Mouse (Mus musculus) T-helper 1 cell (primary cell): ENCODE results near the gene Ntm.

Experiments used
- in situ Hi-C: fragments of 300-600 bp; cut with MboI, MseI; formaldehyde crosslinking; loops from one replicate; pipeline ENCODE4 v1.15.1; 2025; ENCODE audit warnings: high pct_unique_total_duplicates

Ntm gene

DNA sequence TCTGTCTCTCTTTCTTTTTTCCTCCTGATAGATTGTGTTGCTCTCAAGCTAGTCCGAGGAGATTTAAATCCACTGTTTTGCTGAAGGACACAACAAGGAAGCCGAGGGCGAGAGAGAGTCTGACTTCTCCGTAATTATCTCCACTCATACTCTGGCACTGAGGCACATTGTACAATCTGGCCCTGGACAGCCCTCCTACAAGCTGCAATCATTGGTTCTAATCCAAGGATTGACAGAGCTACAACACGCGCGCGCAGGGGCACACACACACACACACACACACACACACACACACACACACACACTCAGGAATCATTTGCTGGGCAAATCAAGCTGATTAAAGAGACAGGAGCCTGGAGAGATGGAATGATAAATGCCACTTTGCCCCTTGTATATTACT, at the start of gene Ntm:
TSS of gene Ntm (minus strand) at position 164 of the 400 bp plus-strand sequence.
- in situ Hi-C loops, result no loop called here

DNA sequence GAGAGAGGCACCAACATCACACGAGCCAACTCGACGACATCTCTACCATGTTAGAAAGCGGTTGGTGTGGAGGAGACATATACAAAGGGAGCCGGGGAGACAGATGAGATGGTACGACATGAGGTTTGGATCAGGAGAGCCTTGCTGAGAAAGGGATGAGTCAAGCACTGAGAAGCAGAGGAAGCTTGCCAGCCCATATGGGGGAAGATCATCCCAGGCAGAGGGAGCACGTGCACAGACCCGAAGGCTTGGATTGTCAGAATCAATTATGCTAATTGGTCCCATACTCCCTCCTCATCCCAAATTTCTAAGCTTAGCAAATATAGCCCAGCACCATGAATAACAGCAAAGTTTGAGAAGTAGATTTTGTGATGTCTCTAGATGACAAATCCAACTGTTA, 42.8 kb upstream of the Ntm start:
- in situ Hi-C loops, result no loop called here

DNA sequence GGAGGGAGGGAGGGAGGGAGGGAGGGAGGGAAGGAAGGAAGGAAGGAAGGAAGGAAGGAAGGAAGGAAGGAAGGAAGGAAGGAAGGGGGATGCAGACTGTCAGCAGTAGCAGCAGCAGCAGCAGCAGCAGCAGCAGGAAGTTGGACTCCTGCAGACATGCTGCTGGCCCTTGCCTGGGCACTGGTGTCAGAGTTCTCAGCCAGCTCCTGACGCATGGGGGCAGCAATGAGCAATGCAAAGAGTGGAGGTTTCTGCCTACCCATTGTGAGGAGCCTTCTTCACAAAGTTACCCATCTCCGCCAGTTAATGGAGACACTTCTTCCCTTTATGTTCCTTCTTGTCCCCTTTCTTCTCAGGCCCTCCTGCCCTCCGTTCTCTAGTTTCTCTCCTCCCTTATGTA, 40.7 kb upstream of the Ntm start:
- in situ Hi-C loops, result no loop called here

DNA sequence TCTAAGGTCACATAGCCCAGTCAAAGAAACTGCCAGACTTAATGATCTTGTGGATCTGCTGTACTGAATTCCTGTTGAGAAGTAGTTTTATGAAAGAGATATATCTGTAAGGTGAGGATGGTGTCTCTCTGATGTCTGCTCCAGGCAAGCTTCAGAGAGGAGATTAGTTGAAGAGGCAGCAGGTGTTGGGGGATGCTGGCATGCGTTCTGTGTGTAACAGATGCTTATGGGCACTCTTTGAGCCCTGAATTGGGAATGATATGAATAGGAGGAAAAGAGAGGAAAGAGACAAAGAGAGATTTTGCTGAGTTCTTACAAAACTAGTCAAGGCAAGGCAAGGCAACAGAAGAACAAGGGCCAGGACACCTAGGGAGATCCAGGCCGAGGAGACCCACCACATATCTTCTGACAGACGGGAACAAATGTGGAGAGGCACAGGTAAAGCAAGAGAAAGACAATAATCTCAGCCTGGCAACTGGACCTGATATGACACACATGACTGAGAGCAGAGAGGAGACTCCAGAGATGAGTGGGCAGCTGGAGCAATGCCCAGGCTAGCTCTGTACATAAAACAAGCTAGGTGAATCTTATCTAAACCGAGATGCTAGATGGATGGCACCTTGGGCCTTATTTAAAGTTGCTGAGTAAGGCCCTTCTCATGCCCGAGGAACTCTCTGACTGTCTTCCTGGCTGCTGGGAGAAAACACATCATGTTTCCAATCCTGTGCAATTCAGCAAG, 18.4 kb upstream of the Ntm start:
- in situ Hi-C loops, result loop anchor here (25.0 kb wide), 1 partner anchor 1531 kb away; no protein-coding TSS in a partner anchor

DNA sequence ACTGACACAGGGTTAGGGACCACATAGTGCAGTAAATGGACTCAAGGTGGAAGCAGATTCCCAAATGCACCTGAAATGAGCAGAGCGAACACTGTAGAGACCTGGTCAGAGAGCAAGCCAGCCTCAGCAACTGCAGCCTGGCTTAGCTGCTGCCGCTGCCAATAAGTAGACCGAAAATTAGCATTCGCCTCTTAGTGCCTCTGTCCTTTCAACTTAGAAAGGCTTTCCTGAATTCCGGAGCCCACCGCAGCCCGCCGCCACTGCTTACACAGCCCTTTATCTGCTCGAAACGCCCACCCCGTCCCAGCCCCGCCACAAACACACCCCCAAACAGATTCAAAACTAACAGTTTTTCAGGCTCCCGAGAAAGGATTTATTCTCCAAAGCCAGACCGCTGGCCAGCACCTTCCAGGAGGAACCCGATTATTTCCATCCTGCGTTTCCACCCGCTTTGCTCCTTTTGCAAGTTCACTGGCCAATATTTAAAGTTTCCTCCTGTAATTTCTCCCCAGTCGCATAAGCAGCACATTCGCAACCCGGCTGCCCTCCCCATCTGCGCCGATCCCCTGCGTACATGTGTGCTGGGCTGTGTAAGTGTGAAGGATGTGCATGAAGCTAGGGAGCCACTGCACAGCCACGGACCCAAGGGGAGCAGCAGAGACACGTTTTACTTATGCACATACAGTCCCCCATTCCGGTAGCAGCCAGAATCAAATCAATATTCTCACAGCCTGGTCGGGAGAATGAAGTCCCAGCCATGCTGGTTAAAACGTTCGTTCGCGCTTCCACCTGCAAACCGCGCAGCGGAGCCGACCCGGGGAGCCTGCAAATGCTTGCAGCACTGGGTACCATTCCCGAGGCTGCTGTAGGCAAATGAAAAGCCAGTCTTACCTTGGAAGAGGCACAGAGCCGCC, 730 bp downstream of the Ntm start:
- in situ Hi-C loops, result no loop called here

DNA sequence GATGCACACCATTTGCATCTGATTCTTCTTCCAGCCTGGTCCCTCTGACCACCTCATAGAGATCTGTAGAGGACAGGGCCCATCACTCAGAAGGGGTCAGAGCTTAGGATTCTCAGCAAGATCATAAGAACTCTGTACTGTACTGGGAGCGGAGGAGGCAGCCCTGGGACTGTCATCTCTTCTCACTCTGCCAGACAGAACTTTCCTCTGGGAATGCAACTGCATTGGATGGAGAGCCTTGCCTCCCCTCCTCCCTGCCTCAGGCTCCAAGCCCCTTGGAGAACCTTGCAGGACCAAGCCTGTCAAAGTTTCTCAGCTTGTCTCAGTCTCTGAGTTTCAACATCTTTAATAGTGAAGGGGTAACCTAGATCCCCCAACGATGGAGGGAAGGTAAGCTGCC, 1.4 kb downstream of the Ntm start:
- in situ Hi-C loops, result no loop called here

DNA sequence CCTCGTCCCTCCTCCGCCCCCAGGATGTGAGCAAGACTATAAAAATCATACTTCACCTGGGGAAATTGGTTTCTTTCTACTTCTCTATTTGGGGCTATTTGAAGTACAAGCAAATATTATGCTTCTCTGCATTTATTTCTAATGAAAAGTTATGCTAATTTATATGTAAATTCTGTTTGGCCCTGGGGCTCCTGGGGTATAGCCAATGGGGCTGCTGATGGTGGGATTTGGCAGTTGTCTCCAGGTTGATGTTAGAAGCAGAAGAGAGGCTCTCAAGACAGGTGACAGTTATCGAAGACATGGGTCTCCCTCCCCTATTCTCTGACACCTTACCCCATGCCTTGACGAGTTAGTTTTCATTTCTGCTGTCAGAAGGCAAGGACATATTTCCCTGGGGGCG, 2.2 kb downstream of the Ntm start:
- in situ Hi-C loops, result no loop called here

DNA sequence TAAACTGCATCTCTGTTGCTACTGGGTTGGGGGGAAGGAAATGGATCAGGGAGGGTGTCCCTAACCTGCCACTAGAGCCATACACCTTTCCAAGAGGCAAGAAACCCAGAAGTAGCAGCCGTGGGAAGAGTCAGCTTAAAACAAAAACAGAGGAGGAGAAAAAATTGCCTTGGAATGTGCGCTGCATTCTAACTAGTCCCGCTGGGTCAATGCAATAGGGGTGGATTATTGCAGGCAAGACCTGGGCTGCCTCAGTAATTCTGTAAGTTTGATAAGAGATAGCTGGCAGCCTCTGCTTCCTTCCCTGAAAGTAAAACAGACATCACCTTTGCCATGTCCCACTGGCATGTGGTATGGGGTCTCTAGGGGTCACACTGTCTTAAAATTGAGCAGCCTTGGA, 2.7 kb downstream of the Ntm start:
- in situ Hi-C loops, result no loop called here

DNA sequence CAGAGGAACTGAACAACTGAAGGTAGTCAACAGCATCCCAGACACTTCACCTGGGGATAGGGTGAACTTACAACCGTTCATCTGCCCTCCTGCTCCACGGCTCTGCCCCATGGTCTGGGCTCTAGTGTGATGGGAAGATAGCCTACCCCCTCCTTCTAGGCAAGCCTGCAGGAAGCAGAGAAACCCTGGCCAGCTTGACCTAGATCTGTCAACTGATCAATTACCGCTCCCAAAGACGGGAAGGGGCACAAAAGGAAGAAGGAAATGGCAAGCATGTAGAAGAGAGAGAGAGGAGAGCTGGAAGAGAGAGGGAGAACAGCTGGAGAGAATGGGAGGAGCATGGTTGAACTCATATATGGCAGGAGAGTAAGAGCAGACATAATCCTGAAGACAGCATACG, 6.0 kb downstream of the Ntm start:
- in situ Hi-C loops, result no loop called here

DNA sequence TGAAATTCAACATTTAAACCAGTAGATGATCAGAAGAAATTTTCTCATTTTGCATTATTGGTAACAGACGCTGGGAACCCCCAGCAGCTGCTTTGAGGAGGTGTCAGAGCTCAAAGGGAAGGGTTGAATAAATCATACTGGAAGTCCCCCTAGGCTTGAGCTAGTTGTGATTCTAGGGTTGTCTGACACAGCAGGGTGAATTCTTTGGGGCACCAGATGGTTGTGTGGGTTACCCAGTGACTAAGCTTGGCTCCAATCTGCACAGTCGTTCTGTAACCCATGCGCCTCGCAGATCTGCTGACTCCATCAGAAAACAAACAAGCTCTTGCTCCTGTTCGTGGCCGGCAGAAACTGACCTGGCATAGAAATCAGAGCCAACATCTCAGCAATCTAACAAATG, 8.9 kb downstream of the Ntm start:
- in situ Hi-C loops, result no loop called here

DNA sequence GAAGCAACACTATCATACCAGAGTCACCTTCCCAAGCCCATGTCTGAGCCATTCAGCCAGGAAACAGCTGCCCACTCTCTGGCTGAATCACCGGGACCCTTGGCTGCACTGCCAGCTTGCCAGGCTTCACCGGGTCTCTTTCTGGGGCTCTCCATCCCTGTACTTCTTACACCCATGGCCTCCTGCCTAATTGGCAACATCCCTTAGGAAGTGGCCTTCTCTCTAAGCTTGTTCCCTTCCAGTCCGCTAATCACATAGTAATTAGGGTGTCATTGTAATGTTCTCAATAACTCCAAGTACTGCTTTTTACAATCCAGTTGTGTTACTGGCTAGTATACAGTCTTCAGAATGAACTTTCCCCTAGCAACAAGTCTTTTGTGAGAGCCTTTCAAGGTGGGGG, 13.9 kb downstream of the Ntm start:
- in situ Hi-C loops, result no loop called here

DNA sequence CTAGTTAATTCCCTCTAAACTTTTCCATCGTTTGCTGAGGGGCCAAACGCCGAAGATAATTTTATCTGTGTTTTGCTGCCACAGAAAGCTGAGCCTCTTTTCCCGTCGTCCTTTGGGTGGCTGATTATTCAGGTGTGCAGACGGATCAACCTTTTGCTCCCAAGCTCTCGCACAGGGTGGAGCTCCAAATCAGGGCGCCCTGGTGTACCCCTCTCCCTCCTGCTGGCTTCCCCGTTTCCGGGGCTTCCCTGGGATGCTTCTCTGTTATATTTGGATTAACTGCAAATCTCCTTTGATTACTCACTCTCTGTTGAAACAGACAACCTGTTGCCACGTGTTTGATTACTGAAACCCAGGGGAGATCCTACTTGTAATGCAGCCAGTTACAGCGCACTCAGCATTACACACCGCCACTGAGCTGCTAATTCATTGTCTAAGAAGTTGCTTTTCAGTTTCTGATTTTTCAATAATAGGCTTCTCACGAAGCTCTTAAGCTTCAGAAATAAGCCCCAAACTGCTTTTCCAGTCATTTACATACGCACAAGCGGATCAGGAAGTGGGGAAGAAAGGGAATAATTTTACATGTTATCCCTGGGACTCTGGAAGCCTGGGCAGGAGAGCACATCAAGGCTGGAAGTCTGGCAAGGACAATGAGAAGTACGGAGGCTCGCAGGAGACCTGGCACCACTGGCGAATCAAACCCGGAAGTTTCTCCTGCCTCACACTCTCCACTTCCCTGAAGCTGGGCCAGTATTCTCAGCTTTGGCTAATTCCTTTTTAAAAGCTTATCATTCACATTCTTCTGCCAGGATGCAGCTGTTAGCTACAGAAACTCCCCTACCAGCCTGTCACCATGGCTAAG, 19.5 kb downstream of the Ntm start:
- in situ Hi-C loops, result no loop called here

DNA sequence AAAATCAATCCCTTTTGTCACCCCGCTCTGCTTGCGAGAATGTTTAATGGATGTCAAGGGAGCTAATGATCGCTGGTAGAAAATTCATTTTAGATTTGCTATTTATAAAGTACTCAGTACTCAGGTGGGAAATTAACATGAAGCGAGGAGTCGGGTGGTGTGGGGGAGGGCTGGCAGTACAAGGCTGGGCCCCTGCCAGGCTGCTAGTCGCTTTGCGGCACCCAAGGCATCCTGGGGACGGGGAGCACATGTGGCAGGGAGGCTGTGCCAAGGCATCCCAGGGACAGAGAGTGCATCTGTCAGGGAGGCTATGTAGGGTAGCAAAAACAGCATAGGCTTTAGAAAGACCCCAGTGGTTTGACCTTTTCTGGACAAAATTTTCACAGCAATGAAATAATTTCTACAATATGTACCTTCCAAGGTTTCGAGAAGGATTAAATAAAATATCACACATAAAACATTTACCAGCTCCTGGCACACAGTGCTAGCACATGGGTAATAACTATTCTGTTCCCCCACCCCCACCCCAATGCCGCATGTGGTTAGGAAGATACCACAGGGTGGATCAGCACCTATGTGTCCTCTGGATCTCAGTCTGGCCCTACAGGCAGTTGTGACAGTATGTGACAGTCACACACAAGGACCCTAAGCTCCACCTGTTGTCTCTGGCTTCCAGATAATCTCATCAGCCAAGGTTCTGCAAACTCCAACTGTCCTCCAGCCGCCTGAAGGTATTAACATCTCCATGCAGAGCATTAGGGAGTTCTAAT, 20.6 kb downstream of the Ntm start:
- in situ Hi-C loops, result no loop called here

DNA sequence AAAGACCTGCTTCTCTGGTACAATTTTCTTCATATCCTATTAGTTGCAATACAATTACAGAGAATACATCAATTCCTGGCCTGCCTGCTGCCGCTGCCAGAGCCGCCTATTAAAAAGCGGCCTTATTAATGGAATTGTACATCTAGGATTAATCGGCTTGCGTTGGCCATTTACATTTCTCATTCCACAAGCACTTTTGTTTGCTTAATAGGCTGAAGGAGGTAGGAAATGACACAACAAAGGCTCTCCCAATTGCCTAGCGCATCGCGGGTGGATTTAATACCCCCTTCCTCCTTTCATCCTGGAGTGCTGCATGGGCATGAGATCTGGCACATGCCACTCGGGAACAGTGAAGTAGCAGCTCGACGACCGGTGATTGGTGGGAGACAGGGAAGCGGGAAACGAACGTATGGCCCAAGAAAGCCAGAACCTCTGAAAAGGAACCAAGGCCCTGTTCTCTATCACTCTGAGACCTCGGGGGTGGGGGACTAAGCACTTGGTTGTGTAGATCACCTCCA, 23.4 kb downstream of the Ntm start:
- in situ Hi-C loops, result no loop called here

DNA sequence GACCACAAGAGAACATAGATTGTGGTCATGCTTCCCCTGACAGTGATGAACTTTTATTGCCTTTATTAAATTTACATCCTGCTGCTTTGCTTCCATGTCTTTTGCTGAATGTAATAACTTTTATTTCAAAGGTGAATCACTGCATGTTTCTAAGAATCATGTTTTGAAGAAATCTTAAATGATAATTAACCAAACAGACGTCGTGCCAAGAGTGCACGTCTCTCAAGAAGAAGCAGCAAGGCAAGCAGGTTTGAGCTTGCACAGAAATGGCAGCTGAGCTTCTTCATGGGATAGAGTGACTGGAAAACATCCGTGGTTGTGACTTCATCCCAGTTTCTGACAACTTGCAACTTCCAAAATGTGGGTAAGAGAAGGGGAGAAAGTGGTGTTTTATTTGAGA, 34.1 kb downstream of the Ntm start:
- in situ Hi-C loops, result no loop called here

DNA sequence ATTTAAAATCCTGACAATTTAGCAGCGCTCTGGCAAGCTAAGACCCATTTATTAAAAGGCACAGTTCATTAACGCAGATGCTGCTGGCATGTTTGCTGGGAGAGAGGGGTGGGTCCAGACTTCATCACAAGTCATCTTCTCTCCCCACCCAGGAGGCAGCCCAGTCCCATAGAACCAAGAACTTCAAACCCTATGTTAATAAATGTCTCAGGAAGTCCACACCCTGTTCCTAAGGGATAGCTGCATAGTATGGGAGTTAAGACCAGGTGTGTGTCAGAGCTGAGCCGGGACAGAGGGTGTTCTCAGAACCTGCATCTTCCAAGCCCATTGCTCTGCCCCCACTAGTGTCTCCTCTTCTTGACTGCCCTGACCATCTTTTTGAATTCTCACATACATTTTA, 37.6 kb downstream of the Ntm start:
- in situ Hi-C loops, result no loop called here

DNA sequence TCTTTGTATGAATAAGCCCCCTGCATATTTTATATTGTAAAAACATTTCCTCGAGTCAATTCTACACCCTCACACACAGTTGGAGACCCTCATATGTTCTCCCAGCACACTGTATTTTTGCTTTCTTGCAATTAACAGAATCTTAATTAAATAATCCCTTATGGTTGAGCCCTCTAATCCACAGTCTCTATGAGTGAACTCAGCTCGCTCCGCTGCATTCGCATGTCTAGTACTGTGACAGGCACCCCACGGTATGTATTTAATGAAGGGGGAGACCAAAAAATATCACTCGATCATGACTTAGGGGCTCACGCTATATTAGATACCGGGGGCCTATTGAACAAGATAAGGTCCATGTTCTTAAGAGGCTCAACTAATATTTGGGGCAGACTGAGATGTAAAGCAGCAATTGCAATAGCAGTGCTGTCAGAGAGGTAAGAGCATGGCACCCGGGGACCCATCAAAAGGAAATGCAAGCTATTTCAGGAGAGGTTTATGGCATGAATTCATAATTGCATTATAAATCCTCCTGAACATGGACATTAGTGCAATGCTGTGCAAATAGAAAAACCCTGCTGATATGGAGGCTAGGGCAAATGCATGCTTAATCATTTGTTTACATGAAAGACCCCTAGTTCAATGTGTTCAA, 64.4 kb downstream of the Ntm start:
- in situ Hi-C loops, result no loop called here

DNA sequence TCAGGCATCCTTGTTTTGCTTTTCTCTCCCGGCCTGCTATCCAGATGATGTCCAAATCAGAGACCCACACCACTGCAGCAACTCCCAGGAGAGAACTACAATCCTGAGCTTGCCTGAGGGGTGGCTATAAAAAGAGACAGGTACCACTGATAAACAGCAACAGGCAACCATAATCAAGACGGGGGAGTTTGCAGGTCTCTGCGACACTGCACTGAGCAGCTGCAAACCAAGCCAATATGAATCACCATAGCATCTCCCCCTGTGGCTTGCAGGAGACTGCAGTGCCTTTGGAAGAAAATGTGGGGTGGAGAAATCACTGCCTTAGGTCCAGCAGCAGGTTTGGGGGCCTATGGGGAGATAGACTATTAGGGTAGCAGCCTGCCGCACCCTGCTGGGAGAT, 65.5 kb downstream of the Ntm start:
- in situ Hi-C loops, result no loop called here

DNA sequence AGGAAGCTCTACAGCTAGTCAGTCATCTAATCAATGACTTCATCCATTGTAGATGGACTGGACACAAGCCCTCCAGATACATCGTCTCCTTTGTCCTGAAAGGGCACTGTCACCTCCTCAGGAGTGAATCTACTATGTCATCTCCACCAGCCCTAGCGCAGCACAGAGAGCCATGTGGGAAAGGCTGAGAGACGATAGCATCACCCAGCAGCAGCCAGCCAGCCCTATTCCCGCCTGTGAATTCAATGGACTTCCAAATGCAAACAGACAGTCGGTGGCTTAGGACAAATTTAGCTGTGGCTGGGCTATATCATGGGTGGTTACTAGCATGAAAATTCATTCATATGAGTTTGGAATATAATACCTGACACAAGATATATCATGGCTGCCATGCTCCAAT, 70.1 kb downstream of the Ntm start:
- in situ Hi-C loops, result no loop called here

DNA sequence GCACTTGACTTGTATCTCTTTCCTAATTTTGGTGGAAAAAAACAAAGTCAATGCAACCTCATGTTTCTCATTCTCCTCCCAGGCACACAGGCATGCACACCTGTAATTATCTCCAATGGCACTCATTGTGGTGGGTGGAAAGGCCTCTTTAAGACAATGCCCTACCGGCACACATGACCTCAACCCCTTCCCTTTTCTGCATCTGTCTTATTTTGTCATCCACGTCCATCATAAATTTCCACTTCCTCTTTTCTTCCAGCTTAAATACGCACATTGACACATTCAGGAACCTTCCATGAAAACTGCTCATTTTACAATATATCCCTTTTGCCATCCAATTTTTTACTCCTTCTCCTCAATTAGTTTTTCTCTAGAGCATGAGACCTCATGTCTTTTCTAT, 74.2 kb downstream of the Ntm start:
- in situ Hi-C loops, result no loop called here

DNA sequence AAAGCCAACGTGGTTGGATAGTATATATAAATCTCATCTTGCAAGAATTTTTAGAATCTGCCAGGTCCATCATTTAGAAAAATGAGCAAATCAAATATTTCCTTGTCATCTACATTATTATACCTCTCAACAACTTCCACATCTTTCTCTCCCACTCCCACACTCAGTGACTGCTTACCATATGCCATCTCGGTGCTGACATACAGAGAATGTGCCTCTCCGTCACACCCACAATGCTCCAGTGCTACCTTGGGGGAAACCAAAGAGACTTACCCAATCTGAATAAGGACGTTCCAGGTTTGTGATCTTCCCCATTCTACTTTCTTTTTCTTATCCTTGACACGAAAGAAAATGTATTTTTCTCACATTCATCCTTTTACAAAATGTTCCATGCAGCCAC, 75.0 kb downstream of the Ntm start:
- in situ Hi-C loops, result no loop called here
